Mouse (Mus musculus): Measurements from ENCODE around the gene Apex1. TPM values are rescaled to one million over a fixed set of nuclear protein-coding genes. Genes with fewer than 3 reads are reported as not detected.

The Apex1 gene
- total and polyA plus RNA-seq, 3 experiments = 129 to 155 TPM; not detected in 1

DNA sequence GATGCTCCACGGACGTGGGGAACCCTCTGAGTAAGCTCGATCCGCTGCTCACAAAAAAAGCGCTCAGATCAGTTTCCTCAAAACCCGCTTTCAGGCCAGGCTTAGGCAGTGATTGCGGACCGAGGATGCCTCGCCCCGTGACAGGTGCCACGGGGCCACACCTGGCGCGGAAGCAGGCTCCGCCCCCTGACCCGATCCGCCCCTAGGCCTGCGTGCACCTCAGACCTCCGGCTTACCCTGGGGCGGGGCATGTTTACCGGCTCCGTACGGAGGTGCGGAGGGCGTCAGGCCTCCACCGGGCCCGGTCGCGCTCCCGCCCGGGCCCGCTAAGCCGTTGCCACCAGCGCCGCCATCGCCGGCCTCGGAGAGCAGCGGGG lies 5.6 kb downstream of the Apex1 start:
- Histone ChIP-seq H3K9ac (ENCODE audit: control insufficient read depth, low read depth, low read length, poor library complexity, severe bottlenecking) (peak overlapping the region; percentile 80), H3K27ac (ENCODE audit: control insufficient read depth, low read depth, low read length) (peak overlapping the region; percentile 29), H3K9me3 (replicated peaks; ENCODE audit: insufficient read depth, low read length) (no peaks in the 10 kb centered on the region), H3K4me1 (ENCODE audit: control insufficient read depth in 1 of 2, insufficient read depth in 2 of 2, low read length in 2 of 2) (peaks cover 0 to 4% of the 10 kb centered on the region in 2 experiments; a peak in 2 of 4 replicates), H3K79me2 (ENCODE audit: control insufficient read depth, insufficient read depth, low read length, poor library complexity) (peaks cover 18% of the 10 kb centered on the region), H3K4me3 (ENCODE audit: control insufficient read depth in 1 of 2, insufficient read depth in 1 of 2, low read depth in 2 of 2, low read length in 2 of 2) (peak overlapping the region; percentile 73), H3K36me3 (ENCODE audit: control insufficient read depth in 1 of 2, insufficient read depth in 2 of 2, low read length in 2 of 2) (peaks cover 0 to 13% of the 10 kb centered on the region in 2 experiments; a peak in 2 of 4 replicates), H3K27me3 (ENCODE audit: control insufficient read depth in 1 of 2, insufficient read depth in 2 of 2, low read length in 2 of 2) (no peaks in the 10 kb centered on the region)
- TF ChIP-seq ETS1 (IDR thresholded peaks at IDR 0.05; ENCODE audit: low read depth, low read length) = no peak
- 0 out of 2 replicates have a peak, but pooled peaks have one; percentile 17 for TF ChIP-seq TBP (IDR thresholded peaks at IDR 0.05; ENCODE audit: low read depth, low read length)
- no peak for TF ChIP-seq TCF12 (IDR thresholded peaks at IDR 0.05; ENCODE audit: low read depth, low read length)
- DNase-seq (ENCODE audit: low read depth, low spot score) = peak; percentile 48

DNA sequence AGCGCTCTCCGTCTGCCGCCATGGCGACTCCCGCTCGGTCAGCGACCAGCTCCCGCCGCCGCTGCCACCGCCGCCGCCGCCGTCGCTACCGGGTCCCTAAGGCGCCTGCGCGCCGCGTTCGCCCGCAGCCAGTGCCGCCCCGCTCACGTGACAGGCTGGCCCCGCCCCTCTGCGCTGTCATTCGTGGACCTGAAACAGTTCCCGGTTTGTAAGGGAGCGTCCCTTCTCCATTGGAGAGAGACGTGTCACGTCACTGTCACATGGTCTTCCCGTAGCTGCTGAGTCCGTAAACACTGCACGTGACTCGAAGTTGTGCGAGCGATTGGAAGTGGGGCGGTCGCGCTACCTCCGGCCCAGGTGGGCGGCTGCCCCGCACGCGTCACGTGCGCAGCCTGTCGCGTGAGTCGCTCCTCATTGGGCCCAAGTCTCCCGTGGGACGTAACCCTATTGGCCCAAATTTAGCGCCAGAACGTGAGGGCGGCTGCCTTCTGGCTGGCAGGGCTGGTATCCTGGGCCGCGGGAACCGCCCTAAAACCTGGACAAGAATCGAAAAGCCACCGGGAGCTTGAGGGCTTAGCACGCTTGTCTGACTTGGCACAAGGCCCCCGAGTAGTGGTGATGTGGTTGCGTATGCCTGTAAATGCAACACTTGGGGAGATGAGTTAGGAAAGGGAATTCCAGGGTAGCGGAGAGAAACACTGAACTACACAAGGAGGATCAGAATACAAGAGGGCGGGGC lies 6.2 kb downstream of the Apex1 start, which contains the start of the genes Pip4p1 and Pnp:
Gene Pip4p1 (minus strand): TSS at position 103 of the 739 bp plus-strand sequence.
Gene Pnp (plus strand): TSS at position 329 of the 739 bp plus-strand sequence.
- peaks cover 0 to 11% of the 10 kb centered on the region in 2 experiments; a peak in 2 of 4 replicates for H3K36me3 ChIP-seq (ENCODE audit: control insufficient read depth in 1 of 2, insufficient read depth in 2 of 2, low read length in 2 of 2)
- H3K79me2 ChIP-seq (ENCODE audit: control insufficient read depth, insufficient read depth, low read length, poor library complexity) = peaks cover 15% of the 10 kb centered on the region
- H3K4me3 ChIP-seq (ENCODE audit: control insufficient read depth in 1 of 2, insufficient read depth in 1 of 2, low read depth in 2 of 2, low read length in 2 of 2) = peak within 1 kb of the TSS; percentile 73
- no peaks in the 10 kb centered on the region for H3K9me3 ChIP-seq (replicated peaks; ENCODE audit: insufficient read depth, low read length)
- H3K9ac ChIP-seq (ENCODE audit: control insufficient read depth, low read depth, low read length, poor library complexity, severe bottlenecking) = peak within 1 kb of the TSS; percentile 89
- peaks cover 0 to 4% of the 10 kb centered on the region in 2 experiments; a peak in 2 of 4 replicates for H3K4me1 ChIP-seq (ENCODE audit: control insufficient read depth in 1 of 2, insufficient read depth in 2 of 2, low read length in 2 of 2)
- H3K27me3 ChIP-seq (ENCODE audit: control insufficient read depth in 1 of 2, insufficient read depth in 2 of 2, low read length in 2 of 2) = no peaks in the 10 kb centered on the region
- DNase-seq (ENCODE audit: low read depth, low spot score) = peak; percentile 99
- peak within 1 kb of the TSS; percentile 97 for H3K27ac ChIP-seq (ENCODE audit: control insufficient read depth, low read depth, low read length)
- TF ChIP-seq UBTF (IDR thresholded peaks at IDR 0.05; ENCODE audit: borderline replicate concordance, insufficient read depth, low read depth, low read length) = no peak
- peak; percentile 80 for TF ChIP-seq MXI1 (IDR thresholded peaks at IDR 0.05; ENCODE audit: low read depth, low read length)
- peak; percentile 68 for TF ChIP-seq NELFE (IDR thresholded peaks at IDR 0.05; ENCODE audit: low read depth, low read length)
- TF ChIP-seq ZNF384 (IDR thresholded peaks at IDR 0.05; ENCODE audit: low read depth, low read length) = no peak
- TF ChIP-seq GATA1 (IDR thresholded peaks at IDR 0.05; ENCODE audit: low read depth, low read length) = no peak
- peak; percentile 74; the same call in 1 of the 2 replicates for TF ChIP-seq E2F4 (IDR thresholded peaks at IDR 0.05; ENCODE audit: borderline replicate concordance, low read depth, low read length)
- TF ChIP-seq ZMIZ1 (IDR thresholded peaks at IDR 0.05; ENCODE audit: low read depth, low read length) = peak; percentile 35; the same call in 1 of the 2 replicates
- no peak for TF ChIP-seq ZC3H11A (IDR thresholded peaks at IDR 0.05; ENCODE audit: low read depth, low read length)
- peak; percentile 92 for TF ChIP-seq SIN3A (IDR thresholded peaks at IDR 0.05; ENCODE audit: low read length)
- TF ChIP-seq TCF12 (IDR thresholded peaks at IDR 0.05; ENCODE audit: low read depth, low read length) = no peak; the same call in 1 of the 2 replicates
- TF ChIP-seq EP300 (IDR thresholded peaks at IDR 0.05; ENCODE audit: low read depth in 1 of 2, low read length in 2 of 2) = no peak
- TF ChIP-seq POLR2AphosphoS5 (IDR thresholded peaks at IDR 0.05; ENCODE audit: borderline replicate concordance, low read depth, low read length) = no peak
- peak; percentile 76 for TF ChIP-seq ETS1 (IDR thresholded peaks at IDR 0.05; ENCODE audit: low read depth, low read length)
- peak; percentile 94 for TF ChIP-seq POLR2AphosphoS2 (IDR thresholded peaks at IDR 0.05; ENCODE audit: low read length)
- no peak for TF ChIP-seq MEF2A (IDR thresholded peaks at IDR 0.05; ENCODE audit: extremely low read depth, insufficient replicate concordance, low read depth, low read length, poor library complexity, severe bottlenecking)
- no peak for TF ChIP-seq CTCF (IDR thresholded peaks at IDR 0.05 in 2 of 3, conservative IDR thresholded peaks at IDR 0.05 in 1 of 3; ENCODE audit: control insufficient read depth in 1 of 3, insufficient read depth in 1 of 3, low read depth in 2 of 3, low read length in 3 of 3, poor library complexity in 1 of 3, severe bottlenecking in 1 of 3)
- TF ChIP-seq MYB (IDR thresholded peaks at IDR 0.05; ENCODE audit: low read depth, low read length) = no peak
- peak; percentile 99 for TF ChIP-seq MAX (IDR thresholded peaks at IDR 0.05; ENCODE audit: low read length)
- no peak for TF ChIP-seq SMC3 (IDR thresholded peaks at IDR 0.05; ENCODE audit: low read depth, low read length)
- no peak; the same call in 1 of the 2 replicates for TF ChIP-seq CHD2 (IDR thresholded peaks at IDR 0.05; ENCODE audit: low read length)
- no peak for TF ChIP-seq RAD21 (IDR thresholded peaks at IDR 0.05; ENCODE audit: low read depth, low read length)
- peak; percentile 99 for TF ChIP-seq BHLHE40 (IDR thresholded peaks at IDR 0.05; ENCODE audit: borderline replicate concordance, low read depth, low read length)
- TF ChIP-seq KAT2A (conservative IDR thresholded peaks at IDR 0.05; ENCODE audit: low read depth, low read length) = no peak; the same call in 1 of the 2 replicates
- TF ChIP-seq MAFK (IDR thresholded peaks at IDR 0.05; ENCODE audit: borderline replicate concordance, low read depth, low read length) = no peak
- no peak for TF ChIP-seq JUND (IDR thresholded peaks at IDR 0.05; ENCODE audit: low read depth, low read length)
- TF ChIP-seq MAZ (IDR thresholded peaks at IDR 0.05; ENCODE audit: low read depth, low read length) = no peak; the same call in 1 of the 2 replicates
- peak; percentile 82 for TF ChIP-seq HCFC1 (IDR thresholded peaks at IDR 0.05; ENCODE audit: low read depth, low read length)
- peak; percentile 81 for TF ChIP-seq NRF1 (IDR thresholded peaks at IDR 0.05; ENCODE audit: insufficient read depth, low read depth, low read length, poor library complexity, severe bottlenecking)
